Mouse (Mus musculus) ES-Bruce4 (cell line): Measurements from ENCODE around the gene Poc1b. TPM values are rescaled to one million over a fixed set of nuclear protein-coding genes. Genes with fewer than 3 reads are reported as not detected.

Experiments used
- H3K27ac ChIP-seq: 2 replicates; pipeline ENCODE4 v1.5.1; 2012; ENCODE audit warnings: low read length, inconsistent platforms; ENCODE audit not compliant: insufficient read depth
- H3K27me3 ChIP-seq: 2 replicates; pipeline ENCODE4 v1.6.1; 2012; ENCODE audit warnings: mild to moderate bottlenecking, low read length, inconsistent platforms; ENCODE audit not compliant: control insufficient read depth, poor library complexity, insufficient read depth, severe bottlenecking
- H3K36me3 ChIP-seq: 2 replicates; pipeline ENCODE4 v1.6.1; 2012; ENCODE audit warnings: inconsistent platforms, mild to moderate bottlenecking, low read length, moderate library complexity; ENCODE audit not compliant: control insufficient read depth, poor library complexity, insufficient read depth, severe bottlenecking
- H3K4me1 ChIP-seq: one replicate; pipeline ENCODE4 v1.8.1; 2011; ENCODE audit warnings: low read length; ENCODE audit not compliant: control insufficient read depth, insufficient read depth
- H3K4me3 ChIP-seq: 2 replicates; pipeline ENCODE4 v1.5.1; 2011; ENCODE audit warnings: low read depth, mild to moderate bottlenecking, low read length
- H3K9ac ChIP-seq: 2 replicates; pipeline ENCODE4 v1.6.1; 2012; ENCODE audit warnings: low read depth, mild to moderate bottlenecking, inconsistent platforms; ENCODE audit not compliant: poor library complexity, severe bottlenecking
- H3K9me3 ChIP-seq: replicated peaks from 2 replicates; pipeline ENCODE4 v1.6.1; 2012; ENCODE audit warnings: mild to moderate bottlenecking, low read length, inconsistent platforms; ENCODE audit not compliant: control insufficient read depth, poor library complexity, insufficient read depth, severe bottlenecking
- CTCF ChIP-seq: IDR thresholded peaks from one replicate; pipeline ENCODE4 v1.8.1; 2011; ENCODE audit warnings: low read depth, low read length
- EP300 ChIP-seq: IDR thresholded peaks from 2 replicates; pipeline ENCODE4 v1.6.1; 2011; ENCODE audit warnings: low read depth, low read length; ENCODE audit not compliant: insufficient read depth
- POLR2A ChIP-seq: IDR thresholded peaks from one replicate; pipeline ENCODE4 v1.8.1; 2011; ENCODE audit warnings: low read length; ENCODE audit not compliant: insufficient read depth
- polyA plus RNA-seq: library from polyadenylated mRNA; stranded (reverse); fragments of >200 nt; gene quantifications from 2 replicates; pipeline ENCODE4 v1.2.4, GENCODE M21; 2011; ENCODE audit warnings: low read depth; ENCODE audit not compliant: missing spikeins, insufficient read depth, insufficient read length

The Poc1b gene
- polyA plus RNA-seq, 1 experiment = 17.8 TPM

- no peaks in the 10 kb centered on the region for H3K4me1 ChIP-seq
- TF ChIP-seq EP300 (no peak), POLR2A (no peak), CTCF (no peak)
- H3K9me3 ChIP-seq = no peaks in the 10 kb centered on the region
- no peaks in the 10 kb centered on the region for H3K27me3 ChIP-seq
- H3K9ac ChIP-seq = no peak overlapping the region
- H3K36me3 ChIP-seq = no peaks in the 10 kb centered on the region
- H3K27ac ChIP-seq = no peak overlapping the region
- no peak overlapping the region for H3K4me3 ChIP-seq
These were observed 23.8 kb downstream of the Poc1b start for GRCm38 (mm10) chr10:99130611-99131010.

GRCm38 (mm10) chr10:99131298-99131697 lies 24.5 kb downstream of the Poc1b start:
- TF ChIP-seq EP300 = no peak
- TF ChIP-seq CTCF = no peak
- TF ChIP-seq POLR2A = no peak
- Histone ChIP-seq H3K9me3 (no peaks in the 10 kb centered on the region), H3K27ac (no peak overlapping the region), H3K4me3 (no peak overlapping the region), H3K27me3 (no peaks in the 10 kb centered on the region), H3K4me1 (no peaks in the 10 kb centered on the region), H3K9ac (no peak overlapping the region), H3K36me3 (no peaks in the 10 kb centered on the region)

GRCm38 (mm10) chr10:99132189-99132588 lies 25.4 kb downstream of the Poc1b start:
- Histone ChIP-seq H3K4me1 (no peaks in the 10 kb centered on the region), H3K9me3 (no peaks in the 10 kb centered on the region), H3K27me3 (no peaks in the 10 kb centered on the region), H3K9ac (no peak overlapping the region), H3K4me3 (no peak overlapping the region), H3K27ac (no peak overlapping the region), H3K36me3 (no peaks in the 10 kb centered on the region)
- no peak for TF ChIP-seq EP300
- no peak for TF ChIP-seq CTCF
- TF ChIP-seq POLR2A = no peak

GRCm38 (mm10) chr10:99132595-99133272 lies 25.9 kb downstream of the Poc1b start:
- Histone ChIP-seq H3K4me1 (no peaks in the 10 kb centered on the region), H3K27ac (no peak overlapping the region), H3K9ac (no peak overlapping the region), H3K27me3 (no peaks in the 10 kb centered on the region), H3K36me3 (no peaks in the 10 kb centered on the region), H3K4me3 (no peak overlapping the region), H3K9me3 (no peaks in the 10 kb centered on the region)
- no peak for TF ChIP-seq POLR2A
- no peak for TF ChIP-seq CTCF
- no peak for TF ChIP-seq EP300

- Histone ChIP-seq H3K36me3 (no peaks in the 10 kb centered on the region), H3K4me3 (no peak overlapping the region)
- TF ChIP-seq POLR2A (no peak), EP300 (no peak), CTCF (no peak)
These were observed 26.6 kb downstream of the Poc1b start for GRCm38 (mm10) chr10:99133321-99133875.

GRCm38 (mm10) chr10:99136337-99136736 lies 29.5 kb downstream of the Poc1b start:
- TF ChIP-seq CTCF (no peak), EP300 (no peak), POLR2A (no peak)
- Histone ChIP-seq H3K27me3 (no peaks in the 10 kb centered on the region), H3K4me1 (no peaks in the 10 kb centered on the region), H3K27ac (no peak overlapping the region), H3K9me3 (no peaks in the 10 kb centered on the region), H3K36me3 (no peaks in the 10 kb centered on the region), H3K9ac (no peak overlapping the region), H3K4me3 (no peak overlapping the region)

More at GRCm38 (mm10) chr10:99133321-99133875, 26.6 kb downstream of the Poc1b start:
- Histone ChIP-seq H3K27me3 (no peaks in the 10 kb centered on the region), H3K4me1 (no peaks in the 10 kb centered on the region), H3K9me3 (no peaks in the 10 kb centered on the region), H3K9ac (no peak overlapping the region), H3K27ac (no peak overlapping the region)
